Mouse (Mus musculus): ENCODE measurements around the gene Cd8a. TPM values are rescaled to one million over a fixed set of nuclear protein-coding genes. Genes with fewer than 3 reads are reported as not detected.

Gene Cd8a
- polyA plus RNA-seq, 1 experiment, result not detected

DNA sequence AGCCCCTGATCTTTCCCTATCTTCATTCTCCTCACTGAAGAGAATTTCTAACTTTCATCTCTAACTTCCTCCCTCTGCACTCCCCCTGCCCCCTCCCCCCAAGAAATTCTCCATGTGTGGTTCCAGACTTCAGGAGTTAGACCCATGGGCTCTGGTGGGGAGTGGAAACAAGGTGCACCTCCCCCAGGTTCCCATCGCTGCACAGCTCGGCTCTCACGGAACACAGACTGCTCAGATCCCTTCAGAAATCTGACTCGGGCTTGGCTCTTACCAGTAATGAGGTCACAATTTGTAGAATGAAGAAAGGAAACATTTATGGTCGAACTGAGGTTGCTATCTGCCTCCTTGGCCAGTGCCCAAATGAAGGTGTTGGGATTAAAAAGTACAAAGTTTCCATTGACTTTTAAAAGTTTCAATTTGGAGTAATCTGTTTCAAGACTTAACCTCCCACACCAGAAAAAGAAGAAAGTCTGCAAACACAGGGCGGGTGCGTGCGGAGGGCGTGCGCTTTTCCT, 12.0 kb upstream of the Cd8a start:
- Histone ChIP-seq H3K4me3 (replicated peaks) (no peak overlapping the region), H3K9me3 (no peaks in the 10 kb centered on the region), H3K36me3 (replicated peaks; ENCODE audit: low read length) (no peaks in the 10 kb centered on the region), H3K4me1 (no peaks in the 10 kb centered on the region), H3K27me3 (replicated peaks) (peaks cover 4% of the 10 kb centered on the region)
- TF ChIP-seq FLI1 (IDR thresholded peaks at IDR 0.05; ENCODE audit: low read length) (no peak), GATA1 (IDR thresholded peaks at IDR 0.05; ENCODE audit: borderline replicate concordance, low read length) (no peak)

DNA sequence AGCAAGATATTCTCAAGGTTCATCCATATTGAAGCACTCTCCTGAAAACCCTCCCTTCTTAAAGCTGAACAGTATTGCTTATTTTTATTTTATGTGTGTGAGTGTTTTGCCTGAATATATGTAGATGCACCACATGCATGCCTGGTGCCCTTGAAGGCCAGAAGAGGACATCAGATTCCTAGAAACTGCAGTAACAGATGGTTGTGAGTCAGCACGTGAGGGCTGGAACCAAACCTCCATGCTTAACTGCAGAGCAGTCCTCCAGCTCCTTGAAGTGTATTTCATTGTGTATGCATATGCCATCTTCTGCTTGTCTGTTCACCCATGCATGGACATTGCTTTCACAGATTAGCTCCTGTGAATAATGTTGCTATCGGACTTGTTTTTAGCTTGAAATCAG, 9.2 kb upstream of the Cd8a start:
- Histone ChIP-seq H3K4me3 (replicated peaks) (no peak overlapping the region), H3K36me3 (replicated peaks; ENCODE audit: low read length) (no peaks in the 10 kb centered on the region), H3K4me1 (no peaks in the 10 kb centered on the region), H3K27me3 (replicated peaks) (peaks cover 2% of the 10 kb centered on the region), H3K9me3 (peaks cover 6% of the 10 kb centered on the region)
- TF ChIP-seq FLI1 (IDR thresholded peaks at IDR 0.05; ENCODE audit: low read length), result no peak
- no peak for TF ChIP-seq GATA1 (IDR thresholded peaks at IDR 0.05; ENCODE audit: borderline replicate concordance, low read length)

DNA sequence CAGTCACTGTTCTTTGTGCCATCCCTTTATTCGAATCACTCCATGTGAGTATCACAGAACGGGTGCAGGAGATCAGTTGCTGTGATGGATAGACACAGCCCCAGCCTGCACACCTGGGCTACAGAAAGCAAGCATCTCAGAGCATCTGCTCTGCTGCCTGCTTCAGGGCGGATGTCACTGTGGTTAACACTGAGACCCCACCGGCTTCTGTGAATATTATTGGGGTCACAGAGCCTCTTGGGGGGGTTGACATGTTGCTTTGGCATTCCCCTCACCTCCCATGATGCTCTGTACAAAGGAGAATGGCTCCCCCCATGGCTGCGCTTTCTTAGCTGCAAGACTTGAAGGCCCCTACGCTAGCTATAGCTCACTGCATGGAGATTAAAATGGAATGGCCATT, 3.8 kb upstream of the Cd8a start:
- TF ChIP-seq GATA1 (IDR thresholded peaks at IDR 0.05; ENCODE audit: borderline replicate concordance, low read length) (no peak), FLI1 (IDR thresholded peaks at IDR 0.05; ENCODE audit: low read length) (no peak)
- no peaks in the 10 kb centered on the region for H3K36me3 ChIP-seq (replicated peaks; ENCODE audit: low read length)
- no peaks in the 10 kb centered on the region for H3K4me1 ChIP-seq
- peaks cover 14% of the 10 kb centered on the region for H3K9me3 ChIP-seq
- H3K4me3 ChIP-seq (replicated peaks), result no peak overlapping the region
- peaks cover 6% of the 10 kb centered on the region for H3K27me3 ChIP-seq (replicated peaks)

DNA sequence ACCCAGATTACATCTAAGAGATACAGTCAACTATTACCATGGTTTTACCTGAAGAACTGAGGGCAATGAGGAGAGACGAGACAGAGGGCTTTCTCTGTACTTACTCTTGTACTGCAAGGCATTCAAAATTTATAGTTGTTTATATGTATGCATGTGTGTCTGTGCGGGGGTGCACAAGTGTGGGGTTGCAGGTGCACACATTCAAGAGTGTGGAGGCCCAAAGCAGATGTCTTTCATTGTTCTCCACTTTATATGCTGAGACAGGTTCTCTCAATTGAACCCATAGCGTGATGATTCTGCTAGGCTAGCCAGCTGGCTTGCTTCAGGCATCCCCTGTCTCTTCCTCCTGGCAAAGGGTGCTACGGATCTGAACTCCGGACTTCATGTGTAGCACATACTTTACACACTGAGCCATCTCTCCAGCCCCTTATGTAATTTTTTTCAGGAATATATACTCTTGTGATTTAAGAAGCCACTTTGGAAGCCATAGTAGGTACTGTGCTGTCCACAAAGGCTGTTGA, 2.1 kb upstream of the Cd8a start:
- Histone ChIP-seq H3K4me1 (no peaks in the 10 kb centered on the region), H3K4me3 (replicated peaks) (no peak overlapping the region), H3K36me3 (replicated peaks; ENCODE audit: low read length) (no peaks in the 10 kb centered on the region), H3K9me3 (peaks cover 14% of the 10 kb centered on the region), H3K27me3 (replicated peaks) (peaks cover 6% of the 10 kb centered on the region)
- TF ChIP-seq FLI1 (IDR thresholded peaks at IDR 0.05; ENCODE audit: low read length) (no peak), GATA1 (IDR thresholded peaks at IDR 0.05; ENCODE audit: borderline replicate concordance, low read length) (no peak)

DNA sequence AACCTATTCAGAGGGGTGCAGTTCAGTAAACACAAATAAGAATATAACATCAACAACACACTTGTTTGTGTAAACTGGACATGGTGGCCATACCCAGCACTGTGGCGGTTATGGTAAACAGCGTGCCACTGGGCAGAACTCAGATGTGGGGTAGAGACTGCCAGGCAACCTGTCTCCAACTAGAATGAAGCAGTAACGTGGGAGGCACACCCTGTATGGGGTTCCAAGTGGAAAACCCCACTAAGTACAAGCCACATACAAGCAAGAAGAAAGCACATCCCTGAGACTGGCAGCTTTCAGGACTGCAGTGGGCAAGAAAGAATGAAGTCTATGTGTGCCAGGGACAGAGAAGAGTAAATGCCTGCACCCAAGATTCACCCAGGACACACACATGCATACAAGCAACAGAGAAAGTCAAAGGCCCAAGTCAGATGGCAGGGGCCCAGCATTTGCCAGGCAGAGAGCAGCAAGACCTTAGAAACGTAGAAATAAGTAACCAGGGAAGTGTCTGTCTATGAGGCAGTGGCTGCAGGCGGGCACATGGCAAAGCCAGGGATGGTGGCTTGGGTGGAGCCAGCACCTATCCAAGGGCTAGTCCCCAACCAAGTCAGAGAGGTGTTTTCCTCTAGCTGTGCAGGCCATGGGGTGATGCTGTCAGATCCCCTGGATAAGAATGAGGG, 1.0 kb upstream of the Cd8a start:
- TF ChIP-seq GATA1 (IDR thresholded peaks at IDR 0.05; ENCODE audit: borderline replicate concordance, low read length) (no peak), FLI1 (IDR thresholded peaks at IDR 0.05; ENCODE audit: low read length) (no peak)
- peaks cover 6% of the 10 kb centered on the region for H3K27me3 ChIP-seq (replicated peaks)

DNA sequence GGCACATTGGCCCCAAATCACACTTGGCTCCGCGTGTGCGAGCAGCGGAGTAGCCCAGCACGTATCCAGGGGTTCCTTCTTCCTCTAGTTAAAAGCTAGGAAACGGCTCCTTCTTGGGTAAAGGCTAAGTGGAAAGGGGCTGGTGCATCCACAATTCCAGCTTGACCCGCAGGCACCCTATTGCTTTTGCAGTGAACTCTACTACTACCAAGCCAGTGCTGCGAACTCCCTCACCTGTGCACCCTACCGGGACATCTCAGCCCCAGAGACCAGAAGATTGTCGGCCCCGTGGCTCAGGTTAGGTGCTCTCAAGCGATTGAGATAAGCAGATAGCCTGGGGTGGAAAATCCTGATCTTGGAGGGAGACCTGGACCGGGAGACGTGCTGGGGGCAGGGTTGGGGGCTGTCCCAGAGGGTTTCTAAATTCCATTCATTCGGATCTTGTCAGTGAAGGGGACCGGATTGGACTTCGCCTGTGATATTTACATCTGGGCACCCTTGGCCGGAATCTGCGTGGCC, 1.1 kb downstream of the Cd8a start:
- Histone ChIP-seq H3K9me3 (peaks cover 4% of the 10 kb centered on the region), H3K4me3 (replicated peaks) (no peak overlapping the region), H3K4me1 (no peaks in the 10 kb centered on the region), H3K36me3 (replicated peaks; ENCODE audit: low read length) (no peaks in the 10 kb centered on the region), H3K27me3 (replicated peaks) (peaks cover 6% of the 10 kb centered on the region)
- no peak for TF ChIP-seq GATA1 (IDR thresholded peaks at IDR 0.05; ENCODE audit: borderline replicate concordance, low read length)
- TF ChIP-seq FLI1 (IDR thresholded peaks at IDR 0.05; ENCODE audit: low read length), result no peak

More for the DNA sequence above, 1.0 kb upstream of the Cd8a start:
- Histone ChIP-seq H3K36me3 (replicated peaks; ENCODE audit: low read length) (no peaks in the 10 kb centered on the region), H3K9me3 (peaks cover 14% of the 10 kb centered on the region), H3K4me3 (replicated peaks) (no peak overlapping the region), H3K4me1 (no peaks in the 10 kb centered on the region)

DNA sequence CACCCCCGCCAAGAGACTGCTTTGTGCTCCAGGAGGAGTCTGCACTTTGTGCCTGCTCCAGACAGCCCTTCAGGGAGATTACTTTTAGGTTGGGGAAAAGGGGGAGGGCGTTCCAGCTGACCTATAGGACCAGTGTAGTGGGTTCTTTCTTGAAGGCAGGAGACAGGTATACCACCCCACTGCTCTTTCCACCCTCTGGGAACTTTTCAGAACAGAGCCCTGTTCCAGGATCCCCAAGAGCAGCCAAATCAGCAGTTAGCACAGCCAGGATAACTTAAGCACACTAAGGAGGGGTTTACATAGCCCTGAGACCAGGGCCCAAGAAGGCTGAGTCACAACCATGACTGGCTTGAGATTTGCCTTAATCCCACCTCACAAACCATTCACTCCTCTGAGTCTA, 1.7 kb downstream of the Cd8a start:
- Histone ChIP-seq H3K36me3 (replicated peaks; ENCODE audit: low read length) (no peaks in the 10 kb centered on the region), H3K4me3 (replicated peaks) (no peak overlapping the region), H3K4me1 (no peaks in the 10 kb centered on the region), H3K27me3 (replicated peaks) (peaks cover 6% of the 10 kb centered on the region), H3K9me3 (no peaks in the 10 kb centered on the region)
- TF ChIP-seq GATA1 (IDR thresholded peaks at IDR 0.05; ENCODE audit: borderline replicate concordance, low read length) (no peak), FLI1 (IDR thresholded peaks at IDR 0.05; ENCODE audit: low read length) (no peak)

DNA sequence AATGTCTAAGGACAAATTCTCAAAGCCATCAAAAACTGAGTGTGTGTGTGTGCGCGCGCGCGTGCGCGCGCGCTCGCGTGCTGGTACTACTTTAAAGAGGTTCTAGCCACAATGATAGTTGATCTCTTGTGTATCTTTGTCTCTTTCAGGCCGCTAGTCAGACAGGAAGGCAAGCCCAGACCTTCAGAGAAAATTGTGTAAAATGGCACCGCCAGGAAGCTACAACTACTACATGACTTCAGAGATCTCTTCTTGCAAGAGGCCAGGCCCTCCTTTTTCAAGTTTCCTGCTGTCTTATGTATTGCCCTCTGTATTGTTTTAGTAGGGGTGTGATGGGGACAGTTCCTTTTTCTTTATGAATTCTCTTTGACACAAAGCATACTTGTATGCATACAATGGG, 3.5 kb downstream of the Cd8a start:
- TF ChIP-seq GATA1 (IDR thresholded peaks at IDR 0.05; ENCODE audit: borderline replicate concordance, low read length) (no peak), FLI1 (IDR thresholded peaks at IDR 0.05; ENCODE audit: low read length) (no peak)
- Histone ChIP-seq H3K9me3 (no peaks in the 10 kb centered on the region), H3K4me3 (replicated peaks) (no peak overlapping the region)

DNA sequence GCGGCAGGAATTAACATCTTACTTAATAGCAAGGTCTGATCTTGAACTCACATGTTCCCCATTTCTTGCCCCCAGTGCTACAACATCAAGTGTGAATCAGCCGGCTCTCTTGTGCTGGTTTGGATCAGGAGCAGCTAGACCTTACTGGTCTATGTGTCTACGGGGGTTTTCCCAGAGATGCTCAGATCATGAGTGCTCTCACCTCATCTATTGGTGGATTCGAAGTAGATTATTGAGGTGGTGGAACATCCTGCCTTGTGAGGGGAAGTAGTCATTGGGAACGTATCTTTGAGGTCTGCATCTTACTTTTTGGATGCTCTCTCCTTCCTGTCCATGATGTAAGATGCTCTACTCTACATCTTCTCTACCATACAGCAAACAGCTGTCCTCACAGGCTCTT, 8.4 kb downstream of the Cd8a start:
- H3K4me3 ChIP-seq (replicated peaks), result no peak overlapping the region
- TF ChIP-seq GATA1 (IDR thresholded peaks at IDR 0.05; ENCODE audit: borderline replicate concordance, low read length), result no peak
- TF ChIP-seq FLI1 (IDR thresholded peaks at IDR 0.05; ENCODE audit: low read length), result no peak

More for the DNA sequence above, 3.5 kb downstream of the Cd8a start:
- H3K27me3 ChIP-seq (replicated peaks), result peaks cover 6% of the 10 kb centered on the region
- no peaks in the 10 kb centered on the region for H3K36me3 ChIP-seq (replicated peaks; ENCODE audit: low read length)
- no peaks in the 10 kb centered on the region for H3K4me1 ChIP-seq

DNA sequence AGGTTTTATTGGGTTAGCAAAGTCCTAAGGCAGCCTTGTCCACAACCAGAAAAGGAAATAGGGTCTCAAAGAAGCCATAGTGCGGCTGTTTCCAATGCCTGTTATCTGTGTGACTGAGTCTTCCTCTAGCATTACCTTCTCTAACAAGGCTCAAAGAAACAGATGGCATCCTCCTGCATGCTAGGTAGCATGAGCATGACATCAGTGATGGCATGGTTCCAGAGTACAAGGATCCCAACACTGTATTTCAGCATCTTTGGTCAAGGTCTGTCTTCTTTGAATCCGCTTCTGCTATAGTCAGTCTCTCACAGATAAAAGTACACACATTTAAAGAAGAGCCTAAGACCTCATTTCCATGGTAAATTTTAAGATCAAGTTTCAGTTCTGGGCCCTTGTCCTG, 17.3 kb downstream of the Cd8a start:
- Histone ChIP-seq H3K4me1 (no peaks in the 10 kb centered on the region), H3K9me3 (no peaks in the 10 kb centered on the region), H3K36me3 (replicated peaks; ENCODE audit: low read length) (peaks cover 66% of the 10 kb centered on the region), H3K27me3 (replicated peaks) (no peaks in the 10 kb centered on the region), H3K4me3 (replicated peaks) (no peak overlapping the region)
- no peak for TF ChIP-seq FLI1 (IDR thresholded peaks at IDR 0.05; ENCODE audit: low read length)
- no peak for TF ChIP-seq GATA1 (IDR thresholded peaks at IDR 0.05; ENCODE audit: borderline replicate concordance, low read length)

More for the DNA sequence above, 8.4 kb downstream of the Cd8a start:
- Histone ChIP-seq H3K36me3 (replicated peaks; ENCODE audit: low read length) (no peaks in the 10 kb centered on the region), H3K4me1 (no peaks in the 10 kb centered on the region), H3K9me3 (no peaks in the 10 kb centered on the region), H3K27me3 (replicated peaks) (no peaks in the 10 kb centered on the region)

Measured in megakaryocyte, embryonic 14.5 days (primary cell).